Mouse (Mus musculus) left cerebral cortex, adult 11 months (tissue): ENCODE measurements at regions not wholly inside any gene's neighbourhood (a gene's known extent, or its start where the extent isn't known, plus 50 kb on each side); places are given as distances from the start of the nearest gene placed in this dataset.
"Not testable (repeated sequence)": the region's sequence is repeated elsewhere in the genome, so short reads cannot be mapped to it uniquely, and the experiment has no call there.

Experiments used
- DNase-seq: peaks from one replicate; pipeline ENCODE4 v3.0.0; 2022; ENCODE audit warnings: low spot score

DNA sequence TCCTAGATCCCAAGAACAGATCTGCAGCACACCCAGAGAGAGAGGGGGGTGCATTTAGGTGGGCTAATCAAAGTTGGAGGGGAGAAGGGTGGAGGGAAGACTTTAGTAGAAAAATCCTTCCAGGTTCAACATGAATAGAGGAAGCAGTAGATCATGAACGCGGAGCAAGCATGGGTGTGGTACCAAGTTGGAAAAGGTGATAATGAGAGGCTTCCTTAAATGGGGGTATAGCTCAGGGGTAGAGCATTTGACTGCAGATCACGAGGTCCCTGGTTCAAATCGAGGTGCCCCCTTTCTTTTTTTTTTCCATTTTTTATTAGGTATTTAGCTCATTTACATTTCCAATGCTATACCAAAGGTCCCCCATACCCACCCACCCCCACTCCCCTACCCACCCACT is 54.0 kb upstream of the Krba1 start:
- not testable (repeated sequence) for DNase-seq

DNA sequence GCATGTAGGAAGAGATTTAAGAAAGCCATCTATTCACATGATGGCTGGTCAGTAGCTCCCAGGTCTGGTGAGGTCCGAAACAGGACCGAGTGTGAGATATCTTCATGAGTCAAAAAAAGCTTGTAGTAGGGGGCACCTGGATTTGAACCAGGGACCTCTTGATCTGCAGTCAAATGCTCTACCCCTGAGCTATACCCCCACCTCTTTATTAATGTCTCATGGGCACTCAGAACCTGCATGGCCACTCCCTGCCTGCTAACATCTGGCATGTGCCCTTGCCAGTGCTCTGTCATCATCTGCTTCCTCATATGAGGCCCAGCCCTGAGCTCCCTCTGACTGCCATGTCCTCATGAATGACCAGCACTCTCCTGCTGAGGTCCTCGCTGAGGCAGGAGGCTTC is 58.4 kb upstream of the Krba1 start:
- not testable (repeated sequence) for DNase-seq

DNA sequence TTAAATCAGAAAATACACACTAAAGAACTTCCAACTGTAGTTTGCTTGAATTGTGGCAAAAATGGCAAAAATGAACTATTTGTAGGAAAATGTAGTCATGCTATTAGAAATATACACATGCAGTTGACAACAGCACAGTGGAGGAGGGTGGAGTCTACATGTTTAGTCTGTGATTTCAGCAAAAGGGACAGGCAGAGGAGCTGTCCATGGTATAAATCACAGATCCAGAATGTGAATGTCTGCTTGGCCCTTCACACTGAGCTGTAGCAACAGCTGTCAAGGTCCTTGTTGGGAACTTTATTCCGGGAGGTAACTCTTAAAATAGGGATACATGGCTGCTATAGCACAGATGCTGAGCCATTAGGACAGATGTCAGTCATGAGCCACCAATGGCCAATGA is 107.4 kb upstream of the Krba1 start:
- DNase-seq, result no peak

DNA sequence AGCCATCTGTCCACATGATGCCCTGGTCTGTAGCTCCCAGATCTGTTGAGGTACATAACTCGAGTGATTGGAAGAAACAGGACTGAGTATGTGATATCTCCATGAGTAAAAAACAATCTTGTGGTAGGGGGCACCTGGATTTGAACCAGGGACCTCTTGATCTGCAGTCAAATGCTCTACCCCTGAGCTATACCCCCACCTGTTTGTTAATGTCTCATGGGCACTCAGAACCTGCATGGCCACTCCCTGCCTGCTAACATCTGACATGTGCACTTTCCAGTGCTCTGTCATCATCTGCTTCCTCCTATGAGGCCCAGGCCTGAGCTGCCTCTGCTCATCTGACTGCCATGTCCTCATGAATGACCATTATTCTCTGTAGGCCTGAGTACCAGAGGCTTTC is 115.7 kb upstream of the Krba1 start:
- DNase-seq, result not testable (repeated sequence)

GRCm38 (mm10) chr6:48261563-48261962 is 133.8 kb upstream of the Krba1 start:
- DNase-seq, result not testable (repeated sequence)

- not testable (repeated sequence) for DNase-seq
Observed at GRCm38 (mm10) chr6:48252989-48253388, 142.4 kb upstream of the Krba1 start.

GRCm38 (mm10) chr6:48251954-48252353 is 143.4 kb upstream of the Krba1 start:
- no peak for DNase-seq

- DNase-seq, result not testable (repeated sequence)
Observed at GRCm38 (mm10) chr6:48244191-48244590, 151.2 kb upstream of the Krba1 start.

DNA sequence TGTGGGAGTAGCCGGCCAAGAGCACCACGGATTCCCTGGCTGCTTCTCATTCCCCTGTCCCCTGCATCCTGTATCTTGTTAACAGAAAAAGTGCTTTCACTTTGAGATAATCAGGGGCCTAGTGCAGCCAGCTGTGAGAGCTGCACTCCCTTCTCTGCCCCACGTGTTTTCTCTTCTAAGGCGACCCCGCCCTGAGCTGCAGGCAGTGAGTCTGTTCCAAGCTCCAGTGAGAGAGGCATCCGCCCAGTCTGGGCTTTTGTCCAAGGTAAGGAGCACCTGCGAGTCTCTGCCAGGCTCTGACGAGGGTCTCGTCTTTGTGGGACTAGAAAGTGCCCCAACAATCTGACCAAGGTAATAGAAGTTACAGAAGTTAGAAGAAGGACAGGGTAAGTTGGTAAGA is 141.0 kb upstream of the Zfp746 start:
- DNase-seq, result no peak

- DNase-seq, result no peak
Observed at GRCm38 (mm10) chr6:48224206-48224605, 137.8 kb upstream of the Zfp746 start.

GRCm38 (mm10) chr6:48222971-48223370 is 136.6 kb upstream of the Zfp746 start:
- DNase-seq, result no peak

GRCm38 (mm10) chr6:48221806-48222205 is 135.4 kb upstream of the Zfp746 start:
- DNase-seq, result peak; percentile 51

DNA sequence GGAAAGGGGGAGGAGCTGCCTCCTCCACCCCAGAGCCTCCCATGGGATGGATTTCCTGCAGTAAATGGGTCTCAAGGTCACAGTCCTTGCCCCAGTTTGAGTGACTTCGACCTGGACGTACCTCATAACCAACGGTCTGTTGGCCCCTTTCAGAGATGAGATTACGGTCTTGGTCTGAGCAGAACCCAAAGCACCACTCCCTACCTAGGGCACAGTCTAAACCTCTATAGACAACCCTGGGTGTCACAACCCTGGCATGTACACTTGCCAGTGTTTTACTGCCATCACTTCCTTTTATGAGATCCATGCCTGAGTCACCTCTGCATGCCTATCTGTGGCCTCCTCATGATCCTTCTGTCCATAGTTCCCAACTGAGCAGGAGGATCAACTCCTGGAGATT is 128.8 kb upstream of the Zfp746 start:
- no peak for DNase-seq

DNA sequence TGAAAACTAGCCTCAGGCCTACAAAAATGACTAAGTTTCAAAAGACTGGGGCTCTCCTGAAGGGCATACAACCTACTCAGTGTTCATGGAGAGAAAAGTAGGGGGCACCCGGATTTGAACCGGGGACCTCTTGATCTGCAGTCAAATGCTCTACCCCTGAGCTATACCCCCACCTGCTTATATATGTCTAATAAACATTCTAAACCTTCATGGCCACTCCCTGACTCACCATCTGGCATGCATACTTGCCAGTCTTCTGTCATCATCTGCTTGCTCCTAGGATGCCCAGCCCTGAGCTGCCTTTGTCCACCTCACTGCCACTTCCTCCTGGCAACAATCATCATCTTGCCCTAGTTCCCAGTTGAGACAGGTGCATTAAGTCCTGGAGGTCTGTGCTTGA is 123.3 kb upstream of the Zfp746 start:
- no peak for DNase-seq

DNA sequence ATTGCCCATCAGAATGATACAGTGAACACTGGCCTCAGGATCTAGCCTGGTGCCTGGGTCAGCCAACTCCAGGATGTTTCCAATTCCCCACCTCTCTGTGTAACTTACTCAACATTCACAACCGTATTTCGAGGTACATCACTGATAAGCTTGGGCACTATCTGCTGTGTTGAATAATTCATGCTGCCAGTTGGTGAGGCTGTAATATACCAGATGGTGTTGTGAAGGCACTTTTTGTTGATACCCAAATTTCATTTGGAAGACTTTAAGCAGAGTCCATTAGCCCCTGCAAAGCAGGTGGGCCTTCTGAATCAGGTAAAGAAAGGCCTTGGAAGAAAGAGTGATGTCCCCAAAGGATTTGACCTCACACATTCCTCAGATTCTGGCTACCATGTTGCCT is 122.7 kb upstream of the Zfp746 start:
- DNase-seq, result no peak

DNA sequence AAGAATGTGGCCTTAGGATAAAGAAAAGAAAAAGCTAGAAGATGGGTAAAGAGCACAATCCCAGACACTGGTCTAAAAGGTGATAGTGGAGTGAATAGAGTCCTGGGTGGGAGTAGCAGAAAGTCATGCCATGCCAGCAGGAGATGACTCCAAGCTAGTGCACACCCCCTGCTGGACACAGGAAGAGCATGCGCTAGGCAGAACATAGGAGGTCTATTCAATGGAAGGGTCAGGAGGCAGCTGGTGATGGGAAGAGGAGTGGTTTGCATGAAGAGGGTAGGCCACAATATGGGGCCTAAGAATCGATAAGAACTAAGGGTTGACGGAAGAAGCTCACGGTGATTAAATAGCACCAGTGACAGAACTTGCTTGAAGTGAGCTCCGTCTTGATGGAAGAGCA is 119.3 kb upstream of the Zfp746 start:
- DNase-seq, result no peak

GRCm38 (mm10) chr6:48199951-48200350 is 113.6 kb upstream of the Zfp746 start:
- no peak for DNase-seq

- no peak for DNase-seq
Observed at GRCm38 (mm10) chr6:48198806-48199205, 112.4 kb upstream of the Zfp746 start.

GRCm38 (mm10) chr6:48197696-48198378 is 111.4 kb upstream of the Zfp746 start:
- no peak for DNase-seq

DNA sequence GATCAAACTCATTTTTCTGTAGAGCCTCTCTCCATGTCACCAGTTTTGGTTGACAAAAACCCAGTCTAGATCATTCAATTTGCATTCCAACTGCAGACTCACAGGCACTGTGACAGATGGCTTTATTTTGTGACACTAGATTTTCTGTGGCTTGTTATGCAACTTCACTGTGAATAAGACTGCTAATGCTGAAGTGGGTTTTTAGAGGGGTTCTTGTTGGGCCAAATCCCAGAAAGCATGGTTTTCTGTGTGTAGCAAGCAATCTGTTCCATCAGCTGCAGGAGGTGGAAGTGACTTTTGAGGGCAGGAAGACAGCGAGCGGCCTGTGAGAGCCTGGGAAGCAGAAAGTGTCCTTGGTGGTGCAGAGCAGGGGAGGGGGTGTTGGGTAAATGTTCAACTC is 102.0 kb upstream of the Zfp746 start:
- peak; percentile 16 for DNase-seq

DNA sequence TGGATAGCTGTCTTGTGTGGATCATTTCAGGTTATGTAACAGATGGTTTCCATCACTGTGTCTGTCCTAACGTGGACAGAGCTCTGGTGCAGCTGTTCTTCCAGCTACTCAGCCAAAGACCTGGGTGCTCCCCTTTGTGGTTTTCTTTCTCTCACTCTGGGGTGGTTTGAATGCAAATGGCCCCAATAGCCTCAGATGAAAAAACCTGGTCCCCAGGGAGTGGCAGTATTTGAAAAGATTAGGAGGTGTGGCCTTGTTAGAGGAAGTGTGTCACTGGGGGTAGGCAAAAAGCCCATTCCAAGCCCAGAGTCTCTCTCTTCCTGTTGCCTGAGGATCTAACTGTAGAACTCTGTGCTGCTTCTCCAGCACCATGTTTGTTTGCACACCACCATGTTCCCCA is 98.9 kb upstream of the Zfp746 start:
- no peak for DNase-seq

DNA sequence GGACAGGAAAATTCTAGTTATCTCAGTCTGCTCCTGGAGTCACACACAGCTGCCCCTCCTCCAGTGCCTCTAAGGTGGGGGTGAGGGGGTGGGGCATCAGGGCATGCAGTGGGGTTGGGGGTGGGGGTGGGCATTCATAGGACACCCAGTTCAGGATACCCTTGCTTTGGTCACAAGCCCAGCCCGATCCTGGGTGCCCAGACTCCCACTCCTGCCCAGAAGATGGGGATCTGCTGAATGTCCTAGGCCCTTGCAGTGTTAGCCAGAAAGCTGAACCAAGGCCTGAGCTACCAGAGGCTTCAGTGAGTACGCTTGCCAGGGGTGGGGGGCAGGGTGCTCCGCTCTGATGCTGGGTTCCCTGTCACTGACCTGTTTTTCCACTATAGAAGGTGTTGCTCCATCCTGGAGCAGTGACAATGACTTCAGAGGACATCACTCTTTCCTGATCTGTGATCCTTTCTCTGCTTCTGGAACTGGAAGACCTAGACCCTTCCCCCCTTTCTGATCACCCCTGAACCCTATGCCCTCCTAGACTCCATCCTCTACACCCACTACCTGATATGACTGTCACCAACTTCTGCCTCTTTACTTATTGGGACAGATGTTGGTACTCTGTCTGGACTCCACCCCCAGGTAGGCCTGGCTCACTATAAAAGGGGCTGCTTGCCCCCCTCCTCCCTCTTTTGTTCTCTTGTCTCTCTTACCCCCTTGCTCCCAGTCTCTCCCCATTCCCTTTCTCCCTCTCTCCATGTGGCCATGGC is 92.1 kb upstream of the Zfp746 start:
- DNase-seq, result no peak

DNA sequence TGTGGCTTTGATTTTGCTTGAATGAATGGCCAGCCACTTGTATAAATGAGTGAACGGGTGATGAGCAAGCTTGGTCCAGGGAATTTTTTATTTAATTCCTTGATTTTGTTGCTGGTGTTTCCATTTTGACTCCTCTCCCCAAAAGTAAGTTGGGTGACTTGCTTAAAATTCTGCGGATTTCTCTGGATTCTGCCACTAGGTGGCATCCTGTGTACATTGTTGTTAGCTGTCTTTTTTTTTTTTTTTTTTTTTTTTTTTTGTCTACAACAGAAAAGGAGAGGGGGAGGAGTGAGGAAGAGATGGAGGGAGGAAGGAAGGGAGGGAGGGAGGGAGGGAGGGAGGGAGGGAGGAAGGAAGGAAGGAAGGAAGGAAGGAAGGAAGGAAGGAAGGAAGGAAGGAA is 91.5 kb upstream of the Zfp746 start:
- peak; percentile 53 for DNase-seq

- no peak for DNase-seq
Observed at GRCm38 (mm10) chr6:48175234-48175633, 88.8 kb upstream of the Zfp746 start.
